Mouse (Mus musculus) lung, postnatal 0 days (tissue): ENCODE measurements around the gene Recql5.

Experiments used
- CTCF ChIP-seq: IDR thresholded peaks from 2 replicates; pipeline ENCODE4 v1.5.1; 2016; ENCODE audit warnings: antibody characterized with exemption, mild to moderate bottlenecking
- EP300 ChIP-seq: IDR thresholded peaks from 2 replicates; pipeline ENCODE4 v1.6.1; 2016; ENCODE audit warnings: antibody characterized with exemption, mild to moderate bottlenecking, control low read depth

- TF ChIP-seq EP300: no peak
- TF ChIP-seq CTCF: no peak
These were observed 24.7 kb upstream of the Recql5 start for GRCm38 (mm10) chr11:115957971-115958370.
